27 mouse cellular contexts compared by ENCODE assay signal in genomic region chr9:33180066-33180465, GRCm38 (mm10).
DNase-seq lines count a peak whose midpoint lies in the region; ATAC-seq and TF ChIP-seq lines count a peak whose summit lies in the region.
"Had no signal": no experiment of that assay in that cellular context is flagged by ENCODE, and none has a peak within 500 bp of the region (broad histone marks: within the 10 kb centered on the region; RNA-seq: fewer than 3 reads in every experiment).

No protein-coding gene starts in this region.

- intact Hi-C loops in left cerebral cortex, postnatal 4 days (cut with DNase I): no loop called here
- intact Hi-C loops in left cerebral cortex, postnatal 36 days (cut with DNase I): no loop called here

- TF ChIP-seq CTCF in brain, embryonic 14.5 days (IDR thresholded peaks at IDR 0.05; ENCODE audit: borderline replicate concordance, extremely low read depth, insufficient read depth, insufficient read length): no peak

- no peak for TF ChIP-seq POLR2A in brain, embryonic 14.5 days (IDR thresholded peaks at IDR 0.05; ENCODE audit: borderline replicate concordance, extremely low read depth, insufficient read depth, insufficient read length, poor library complexity, severe bottlenecking)

- H3K4me3 ChIP-seq in forebrain, embryonic 14.5 days (ENCODE audit: low read depth, low read length): no peak overlapping the region
- H3K4me3 ChIP-seq in forebrain, embryonic 13.5 days: no peak overlapping the region
- H3K4me3 ChIP-seq: embryonic facial prominence, embryonic 13.5 days; embryonic facial prominence, embryonic 15.5 days; erythroblast, embryonic 14.5 days; forebrain, embryonic 10.5 days; forebrain, embryonic 12.5 days had no signal

- no peaks in the 10 kb centered on the region for H3K36me3 ChIP-seq in forebrain, embryonic 14.5 days (ENCODE audit: control insufficient read depth, insufficient read depth, low read length)
- no peaks in the 10 kb centered on the region for H3K36me3 ChIP-seq in forebrain, embryonic 13.5 days (ENCODE audit: poor library complexity, severe bottlenecking)
- H3K36me3 ChIP-seq: embryonic facial prominence, embryonic 13.5 days; embryonic facial prominence, embryonic 15.5 days; forebrain, embryonic 10.5 days; forebrain, embryonic 12.5 days; G1E had no signal

- no peak overlapping the region for H3K27ac ChIP-seq in forebrain, embryonic 14.5 days (ENCODE audit: low read depth, low read length)
- no peak overlapping the region for H3K27ac ChIP-seq in forebrain, embryonic 13.5 days
- H3K27ac ChIP-seq: embryonic facial prominence, embryonic 13.5 days; embryonic facial prominence, embryonic 15.5 days; forebrain, embryonic 10.5 days; forebrain, embryonic 12.5 days had no signal

- no peak for ATAC-seq in forebrain, embryonic 14.5 days
- ATAC-seq in forebrain, embryonic 13.5 days: no peak
- ATAC-seq: activated CD4-positive, CD25-positive, alpha-beta regulatory T cell, adult 4 months; CD4-positive, CD25-positive, alpha-beta regulatory T cell, adult 4 months; forebrain, embryonic 16.5 days; Patski had no signal

- peak; percentile 65 to 66 for DNase-seq in cerebellum, postnatal 10 days
- no peak for DNase-seq in cerebellum, postnatal 36 days
- peak; percentile 7 for DNase-seq in forebrain, embryonic 14.5 days (ENCODE audit: low spot score)
- DNase-seq in left cerebral cortex, postnatal 4 days: peak; percentile 56
- DNase-seq in left cerebral cortex, postnatal 36 days (ENCODE audit: low spot score in 2 of 2): no peak
- DNase-seq in brain, embryonic 14.5 days (ENCODE audit: low read depth): peak; percentile 5
- DNase-seq: adrenal gland, adult 8-10 months; adrenal gland, postnatal 14 days; adrenal gland, postnatal 36 days; B cell, adult 2 months; cerebellum, adult 11 months; cerebellum, adult 18-20 months; cerebellum, adult 9-10 months; cerebellum, postnatal 25 days; embryo, embryonic 11 days had no signal

- H3K4me1 ChIP-seq in forebrain, embryonic 14.5 days (ENCODE audit: control insufficient read depth, insufficient read depth, low read length): no peaks in the 10 kb centered on the region
- no peaks in the 10 kb centered on the region for H3K4me1 ChIP-seq in forebrain, embryonic 13.5 days
- H3K4me1 ChIP-seq: embryonic facial prominence, embryonic 13.5 days; embryonic facial prominence, embryonic 15.5 days; forebrain, embryonic 10.5 days; forebrain, embryonic 12.5 days had no signal

- H3K4me2 ChIP-seq in forebrain, embryonic 14.5 days (ENCODE audit: low read length): no peak overlapping the region
- no peak overlapping the region for H3K4me2 ChIP-seq in forebrain, embryonic 13.5 days
- H3K4me2 ChIP-seq: embryonic facial prominence, embryonic 13.5 days; embryonic facial prominence, embryonic 15.5 days; forebrain, embryonic 12.5 days had no signal

- H3K27me3 ChIP-seq in forebrain, embryonic 14.5 days (replicated peaks; ENCODE audit: control insufficient read depth, insufficient read depth, low read length): no peaks in the 10 kb centered on the region
- no peaks in the 10 kb centered on the region for H3K27me3 ChIP-seq in forebrain, embryonic 13.5 days
- H3K27me3 ChIP-seq: CH12.LX; embryonic facial prominence, embryonic 15.5 days; forebrain, embryonic 12.5 days had no signal

- H3K9me3 ChIP-seq in forebrain, embryonic 14.5 days (replicated peaks; ENCODE audit: control insufficient read depth, low read length): no peaks in the 10 kb centered on the region
- H3K9me3 ChIP-seq in forebrain, embryonic 13.5 days (replicated peaks): no peaks in the 10 kb centered on the region
- H3K9me3 ChIP-seq: embryonic facial prominence, embryonic 13.5 days; embryonic facial prominence, embryonic 15.5 days; forebrain, embryonic 10.5 days; forebrain, embryonic 12.5 days; G1E had no signal

- no peak overlapping the region for H3K9ac ChIP-seq in forebrain, embryonic 14.5 days (ENCODE audit: low read length)
- H3K9ac ChIP-seq in forebrain, embryonic 13.5 days: no peak overlapping the region
- H3K9ac ChIP-seq: embryonic facial prominence, embryonic 13.5 days; embryonic facial prominence, embryonic 15.5 days; forebrain, embryonic 12.5 days had no signal

Comparison
In these comparisons a context has a peak if more than half of its experiments do, and no peak if none do; other contexts are left out.
1. DNase-seq: peak in cerebellum, postnatal 10 days (2 of 2), forebrain, embryonic 14.5 days (single experiment), left cerebral cortex, postnatal 4 days (single experiment) and brain, embryonic 14.5 days (single experiment); none in cerebellum, postnatal 36 days (0 of 2) and left cerebral cortex, postnatal 36 days (0 of 2).